Mouse (Mus musculus): ENCODE data around the gene Tnfsf13. TPM values are rescaled to one million over a fixed set of nuclear protein-coding genes. Genes with fewer than 3 reads are reported as not detected.
"Not testable (repeated sequence)": the region's sequence is repeated elsewhere in the genome, so short reads cannot be mapped to it uniquely, and the experiment has no call there.

The Tnfsf13 gene
- polyA plus RNA-seq, 1 experiment from 2014 or later, result 0.31 TPM

DNA sequence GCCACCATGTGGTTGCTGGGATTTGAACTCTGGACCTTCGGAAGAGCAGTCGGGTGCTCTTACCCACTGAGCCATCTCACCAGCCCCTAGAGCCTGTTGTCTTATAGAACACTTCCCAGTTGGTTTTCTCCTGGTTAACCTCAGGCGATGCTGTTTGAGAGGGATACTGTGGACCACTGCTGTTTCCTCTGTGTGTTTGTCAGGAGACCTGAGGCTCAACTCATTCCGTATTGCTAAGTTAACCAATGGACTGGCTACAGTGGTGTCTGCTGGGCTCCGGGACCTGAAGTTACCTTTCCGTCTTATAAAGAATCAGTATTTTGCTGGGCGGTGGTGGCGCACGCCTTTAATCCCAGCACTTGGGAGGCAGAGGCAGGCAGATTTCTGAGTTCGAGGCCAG is 17.3 kb upstream of the Tnfsf13 start:
- H3K4me2 ChIP-seq; H3K4me1 ChIP-seq; H3K4me3 ChIP-seq (replicated peaks); H3K9ac ChIP-seq; H3K9me3 ChIP-seq; ATAC-seq (ENCODE audit: insufficient read depth, low FRiP score, low read depth); H3K36me3 ChIP-seq; H3K27ac ChIP-seq; H3K27me3 ChIP-seq (replicated peaks): not testable (repeated sequence)
- WGBS, result 89% methylated on average over 10 of the region's 10 CpGs

DNA sequence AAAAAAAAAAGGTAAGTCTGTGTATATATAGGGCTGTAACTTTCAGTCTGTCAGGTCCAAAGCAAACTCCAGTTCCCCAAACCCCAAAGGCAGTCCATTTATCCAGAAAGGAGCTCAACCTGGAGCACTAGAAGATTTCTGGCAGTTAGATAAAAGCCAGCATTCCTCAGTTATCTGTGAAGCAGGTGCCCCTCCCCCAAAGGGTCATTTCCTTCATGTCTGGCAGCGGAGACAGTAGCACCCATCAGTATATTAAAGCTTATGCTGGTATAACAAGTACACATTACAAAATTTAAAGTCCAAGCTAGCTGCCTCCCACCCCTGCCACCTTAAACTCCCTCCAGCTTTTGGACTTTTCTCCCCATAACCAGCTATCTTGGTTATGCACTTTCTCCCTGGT is 14.0 kb upstream of the Tnfsf13 start:
- H3K27ac ChIP-seq, result no peak overlapping the region
- H3K4me1 ChIP-seq, result peaks cover 10% of the 10 kb centered on the region; the same call in 1 of the 2 replicates
- H3K9me3 ChIP-seq, result no peaks in the 10 kb centered on the region
- H3K9ac ChIP-seq, result no peak overlapping the region
- ATAC-seq (ENCODE audit: insufficient read depth, low FRiP score, low read depth), result no peak
- no peaks in the 10 kb centered on the region for H3K27me3 ChIP-seq (replicated peaks)
- no peak overlapping the region for H3K4me3 ChIP-seq (replicated peaks)
- no peak overlapping the region for H3K4me2 ChIP-seq
- no peaks in the 10 kb centered on the region for H3K36me3 ChIP-seq
- WGBS, result 33% methylated on average over 1 of the region's 1 CpGs

DNA sequence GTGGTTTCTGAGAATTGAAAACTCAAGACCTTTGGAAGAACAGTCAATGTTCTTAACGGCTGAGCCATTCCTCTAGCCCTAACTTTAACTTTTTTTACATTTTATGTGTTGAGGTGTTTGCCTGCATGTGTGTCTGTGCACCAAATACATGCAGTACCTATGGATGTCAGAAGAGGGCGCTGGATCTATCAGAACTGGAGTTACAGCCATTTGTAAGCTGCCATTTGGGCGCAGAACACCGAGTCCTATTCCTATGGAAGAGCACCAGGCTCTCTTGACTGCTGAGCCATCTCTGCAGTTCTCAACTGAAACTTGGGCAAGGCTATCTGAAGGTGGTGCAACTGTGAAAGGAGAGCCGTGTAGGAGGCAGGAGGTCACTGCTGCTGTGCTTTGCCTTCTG is 13.0 kb upstream of the Tnfsf13 start:
- peaks cover 10% of the 10 kb centered on the region; the same call in 1 of the 2 replicates for H3K4me1 ChIP-seq
- H3K27me3 ChIP-seq (replicated peaks), result no peaks in the 10 kb centered on the region
- WGBS, result 73% methylated on average over 5 of the region's 5 CpGs
- H3K27ac ChIP-seq, result no peak overlapping the region
- no peak for ATAC-seq (ENCODE audit: insufficient read depth, low FRiP score, low read depth)
- H3K4me3 ChIP-seq (replicated peaks), result no peak overlapping the region
- H3K36me3 ChIP-seq, result no peaks in the 10 kb centered on the region
- H3K4me2 ChIP-seq, result no peak overlapping the region
- H3K9ac ChIP-seq, result no peak overlapping the region
- no peaks in the 10 kb centered on the region for H3K9me3 ChIP-seq

DNA sequence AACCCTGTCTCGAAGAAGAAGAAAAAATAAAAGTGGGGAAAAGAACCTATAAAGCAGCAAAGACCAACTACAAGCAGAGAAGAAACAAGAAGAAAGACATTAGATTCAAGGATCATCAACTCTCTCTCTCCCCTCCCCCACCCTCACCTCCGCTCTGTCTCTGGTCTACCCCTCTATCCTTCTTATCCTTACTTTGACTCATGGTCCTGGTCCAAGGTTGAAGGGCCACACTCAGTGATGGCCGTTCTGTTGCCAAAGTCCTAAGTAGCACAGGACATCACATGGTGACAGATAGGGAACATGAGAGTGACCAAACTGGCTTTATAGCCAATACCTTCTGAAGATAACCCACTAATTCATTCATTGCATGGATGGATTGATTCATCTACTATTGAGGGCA is 11.8 kb upstream of the Tnfsf13 start:
- Histone ChIP-seq H3K4me3 (replicated peaks) (no peak overlapping the region), H3K27ac (no peak overlapping the region), H3K4me2 (no peak overlapping the region), H3K9ac (no peak overlapping the region), H3K27me3 (replicated peaks) (no peaks in the 10 kb centered on the region), H3K4me1 (peaks cover 10% of the 10 kb centered on the region; the same call in 1 of the 2 replicates), H3K36me3 (no peaks in the 10 kb centered on the region), H3K9me3 (no peaks in the 10 kb centered on the region)
- no peak for ATAC-seq (ENCODE audit: insufficient read depth, low FRiP score, low read depth)
- 89% methylated on average over 3 of the region's 3 CpGs for WGBS

DNA sequence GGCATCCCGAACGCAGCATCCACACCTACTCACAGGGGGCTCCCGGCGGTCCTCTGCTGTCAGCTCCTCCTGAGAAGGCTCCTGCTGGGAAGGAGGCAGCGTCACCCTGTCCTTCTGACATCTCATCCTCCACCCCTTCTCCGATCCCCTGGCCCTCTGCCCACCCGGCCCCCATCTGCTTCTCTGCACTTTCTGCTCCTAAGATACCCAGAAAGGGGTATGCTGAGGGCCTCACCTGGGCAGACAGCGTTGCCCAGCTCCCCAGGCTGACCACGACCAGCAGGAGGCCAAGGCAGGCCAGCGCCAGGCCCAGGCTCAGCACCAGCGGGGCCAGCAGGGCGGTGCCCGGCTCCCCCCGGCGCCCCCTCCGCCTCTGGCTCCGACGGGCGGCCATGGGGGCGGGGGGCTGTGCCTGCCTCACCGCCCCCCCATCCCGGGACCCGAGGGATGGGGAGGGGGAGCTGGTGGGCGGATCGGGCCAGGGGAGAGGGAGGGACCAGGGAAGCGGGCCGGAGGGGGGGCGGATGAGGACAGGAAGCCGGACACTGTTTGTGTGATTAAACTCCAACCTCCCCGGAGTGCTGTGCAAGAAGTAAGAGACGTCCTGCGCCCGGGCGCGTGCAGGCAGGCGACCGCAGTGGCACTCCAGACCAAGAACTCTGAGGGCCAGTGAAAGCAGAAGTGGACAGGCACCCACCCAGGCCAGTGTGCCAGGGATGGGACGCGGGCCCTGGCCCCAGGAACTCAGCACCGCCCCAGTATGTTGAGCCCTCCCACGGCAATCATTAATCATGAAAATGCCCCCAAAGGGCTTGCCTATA is 10.0 kb upstream of the Tnfsf13 start, which contains the start of the genes Tnfsf12 and Tnfsfm13:
Gene Tnfsf12 (minus strand): TSS at position 489 of the 821 bp plus-strand sequence.
Gene Tnfsfm13 (minus strand): TSS at position 738 of the 821 bp plus-strand sequence.
- peak within 1 kb of the TSS; percentile 58 for H3K9ac ChIP-seq
- 3% methylated on average over 35 of the region's 41 CpGs for WGBS
- H3K27me3 ChIP-seq (replicated peaks), result no peaks in the 10 kb centered on the region
- peak; percentile 69 for ATAC-seq (ENCODE audit: insufficient read depth, low FRiP score, low read depth)
- peak within 1 kb of the TSS; percentile 64 for H3K4me3 ChIP-seq (replicated peaks)
- H3K4me1 ChIP-seq, result peaks cover 10% of the 10 kb centered on the region; the same call in 1 of the 2 replicates
- no peaks in the 10 kb centered on the region for H3K36me3 ChIP-seq
- H3K9me3 ChIP-seq, result no peaks in the 10 kb centered on the region
- peak within 1 kb of the TSS; percentile 74 for H3K27ac ChIP-seq
- H3K4me2 ChIP-seq, result peak within 1 kb of the TSS; percentile 92

DNA sequence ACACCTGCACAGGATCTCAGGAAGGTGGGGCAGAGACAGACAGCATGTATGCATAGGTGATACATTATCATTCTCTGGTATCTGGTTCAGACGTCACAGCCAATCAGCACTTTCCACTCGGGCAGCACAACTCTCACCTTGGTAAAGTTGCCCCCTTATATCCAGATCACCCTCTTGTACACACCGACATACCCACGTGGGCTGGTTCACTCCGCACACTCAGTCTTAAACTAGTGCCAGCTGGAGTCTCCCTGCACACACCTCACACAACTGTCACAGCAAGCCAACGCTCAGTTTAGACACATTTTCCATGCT is 9.4 kb upstream of the Tnfsf13 start:
- H3K4me3 ChIP-seq (replicated peaks), result peak overlapping the region; percentile 64
- peaks cover 10% of the 10 kb centered on the region; the same call in 1 of the 2 replicates for H3K4me1 ChIP-seq
- H3K4me2 ChIP-seq, result peak overlapping the region; percentile 92
- H3K27ac ChIP-seq, result peak overlapping the region; percentile 74; the same call in 1 of the 2 replicates
- peak overlapping the region; percentile 58 for H3K9ac ChIP-seq
- no peak for ATAC-seq (ENCODE audit: insufficient read depth, low FRiP score, low read depth)
- H3K9me3 ChIP-seq, result no peaks in the 10 kb centered on the region
- H3K27me3 ChIP-seq (replicated peaks), result no peaks in the 10 kb centered on the region
- H3K36me3 ChIP-seq, result no peaks in the 10 kb centered on the region
- WGBS, result 31% methylated on average over 6 of the region's 6 CpGs

DNA sequence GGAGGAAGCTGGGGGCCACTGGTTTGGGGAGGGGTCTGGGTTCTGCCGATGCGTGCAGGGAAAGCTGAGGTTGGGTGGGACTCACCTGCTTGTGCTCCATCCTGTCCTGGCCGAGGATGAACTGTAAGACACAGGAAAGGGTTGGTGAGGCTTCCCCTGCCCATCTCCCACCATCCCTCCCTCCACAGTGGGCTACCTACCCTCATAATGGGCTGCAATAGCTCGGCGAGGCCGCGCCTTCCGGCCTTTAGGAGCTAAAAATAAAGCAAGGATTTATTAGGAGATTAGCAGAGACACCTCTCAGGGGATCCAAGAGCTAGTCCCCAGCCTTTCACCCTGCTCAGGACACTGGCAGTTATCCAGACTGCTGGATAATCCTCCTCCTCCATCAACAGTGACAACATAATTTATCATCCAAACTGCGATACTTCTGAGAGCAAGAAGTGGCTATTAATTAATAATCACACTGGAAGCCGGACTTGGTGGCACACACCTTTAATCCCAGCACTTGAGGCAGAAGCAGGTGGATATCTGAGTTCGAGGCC is 7.9 kb upstream of the Tnfsf13 start:
- no peaks in the 10 kb centered on the region for H3K9me3 ChIP-seq
- no peak for ATAC-seq (ENCODE audit: insufficient read depth, low FRiP score, low read depth)
- no peaks in the 10 kb centered on the region for H3K36me3 ChIP-seq
- H3K27me3 ChIP-seq (replicated peaks), result no peaks in the 10 kb centered on the region
- no peak overlapping the region for H3K9ac ChIP-seq
- H3K27ac ChIP-seq, result no peak overlapping the region
- no peak overlapping the region for H3K4me2 ChIP-seq
- 54% methylated on average over 11 of the region's 11 CpGs for WGBS
- no peak overlapping the region for H3K4me3 ChIP-seq (replicated peaks)
- peaks cover 10% of the 10 kb centered on the region; the same call in 1 of the 2 replicates for H3K4me1 ChIP-seq

DNA sequence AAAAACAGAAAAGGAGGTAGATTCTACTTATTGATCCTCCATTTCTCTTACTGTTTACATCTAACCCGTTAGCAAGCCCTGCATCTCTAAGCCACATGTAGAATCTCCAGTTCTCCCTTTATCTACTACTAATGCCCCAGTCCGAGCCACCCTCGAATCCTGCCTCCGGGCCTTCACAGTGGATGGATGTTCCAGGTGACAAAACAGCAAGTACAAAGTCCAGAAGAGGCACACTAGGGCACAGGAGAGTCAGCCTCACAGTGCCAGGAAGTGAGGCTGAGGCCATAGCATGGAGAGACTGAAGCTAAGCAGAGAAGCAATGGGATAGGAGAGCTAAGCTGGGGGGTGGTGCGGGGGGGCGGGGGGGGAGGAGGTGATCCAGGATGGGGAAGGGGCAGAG is 7.3 kb upstream of the Tnfsf13 start:
- no peak overlapping the region for H3K4me2 ChIP-seq
- peaks cover 10% of the 10 kb centered on the region; the same call in 1 of the 2 replicates for H3K4me1 ChIP-seq
- H3K9ac ChIP-seq, result no peak overlapping the region
- no peak overlapping the region for H3K27ac ChIP-seq
- 75% methylated on average over 6 of the region's 6 CpGs for WGBS
- no peak; the same call in 1 of the 2 replicates for ATAC-seq (ENCODE audit: insufficient read depth, low FRiP score, low read depth)
- H3K4me3 ChIP-seq (replicated peaks), result no peak overlapping the region
- no peaks in the 10 kb centered on the region for H3K27me3 ChIP-seq (replicated peaks)
- H3K36me3 ChIP-seq, result no peaks in the 10 kb centered on the region
- H3K9me3 ChIP-seq, result no peaks in the 10 kb centered on the region

DNA sequence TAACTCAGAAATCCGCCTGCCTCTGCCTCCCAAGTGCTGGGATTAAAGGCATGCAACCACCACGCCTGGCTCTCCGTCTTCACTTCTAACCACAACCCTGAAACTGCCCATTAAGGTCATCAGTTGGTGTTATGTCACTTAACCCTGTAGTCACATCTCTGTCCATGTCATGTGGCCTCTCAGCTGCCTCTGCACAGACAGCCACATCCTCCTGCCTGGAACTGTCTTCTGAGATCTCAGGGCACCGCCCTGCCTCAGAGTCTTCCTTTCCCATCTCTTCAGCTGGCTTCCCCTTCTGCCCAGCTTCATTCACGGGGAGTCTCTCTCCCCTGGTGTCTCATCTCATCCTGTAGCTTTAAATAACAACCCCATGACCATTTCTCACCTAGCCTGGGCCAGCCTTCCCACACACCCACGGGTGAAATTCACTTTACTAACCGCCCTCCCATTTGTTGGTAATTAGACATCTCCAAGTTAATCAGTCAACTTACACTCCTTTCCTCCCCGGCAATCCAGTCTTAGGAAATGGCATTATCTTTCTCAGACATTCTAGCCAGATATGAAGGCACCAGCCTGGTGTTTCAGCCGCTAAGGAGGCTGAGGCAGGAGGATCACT is 6.7 kb upstream of the Tnfsf13 start:
- Histone ChIP-seq H3K4me1 (peaks cover 10% of the 10 kb centered on the region; the same call in 1 of the 2 replicates), H3K4me2 (no peak overlapping the region), H3K4me3 (replicated peaks) (no peak overlapping the region), H3K27me3 (replicated peaks) (no peaks in the 10 kb centered on the region), H3K9me3 (no peaks in the 10 kb centered on the region), H3K36me3 (no peaks in the 10 kb centered on the region), H3K27ac (no peak overlapping the region), H3K9ac (no peak overlapping the region)
- WGBS, result 71% methylated on average over 9 of the region's 9 CpGs
- ATAC-seq (ENCODE audit: insufficient read depth, low FRiP score, low read depth), result no peak

DNA sequence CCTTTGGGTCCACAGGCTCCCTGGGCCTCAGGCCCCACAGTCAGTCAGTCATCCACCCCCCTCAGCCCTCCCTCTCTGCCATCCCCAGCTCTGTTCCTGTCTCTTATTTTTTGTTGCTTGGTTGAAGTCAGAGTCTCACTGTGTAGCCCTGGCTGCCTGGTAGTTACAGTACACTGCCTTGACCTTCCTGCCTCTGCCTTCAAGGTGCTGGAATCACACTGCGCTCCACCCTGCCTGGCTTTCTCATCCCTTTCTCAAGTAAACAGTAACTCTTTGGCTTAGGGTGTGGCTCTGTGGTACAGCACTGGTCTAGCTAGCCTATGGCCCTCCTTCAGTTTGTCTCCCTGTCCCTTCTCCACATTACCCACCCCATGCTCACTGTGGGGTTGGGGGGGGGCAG is 4.3 kb upstream of the Tnfsf13 start:
- H3K9ac ChIP-seq, result no peak overlapping the region
- H3K4me3 ChIP-seq (replicated peaks), result no peak overlapping the region
- H3K27ac ChIP-seq, result no peak overlapping the region
- H3K27me3 ChIP-seq (replicated peaks), result no peaks in the 10 kb centered on the region
- ATAC-seq (ENCODE audit: insufficient read depth, low FRiP score, low read depth), result no peak
- H3K9me3 ChIP-seq, result no peaks in the 10 kb centered on the region
- peaks cover 17% of the 10 kb centered on the region for H3K4me1 ChIP-seq
- H3K4me2 ChIP-seq, result no peak overlapping the region
- 77% methylated on average over 1 of the region's 1 CpGs for WGBS
- H3K36me3 ChIP-seq, result no peaks in the 10 kb centered on the region

DNA sequence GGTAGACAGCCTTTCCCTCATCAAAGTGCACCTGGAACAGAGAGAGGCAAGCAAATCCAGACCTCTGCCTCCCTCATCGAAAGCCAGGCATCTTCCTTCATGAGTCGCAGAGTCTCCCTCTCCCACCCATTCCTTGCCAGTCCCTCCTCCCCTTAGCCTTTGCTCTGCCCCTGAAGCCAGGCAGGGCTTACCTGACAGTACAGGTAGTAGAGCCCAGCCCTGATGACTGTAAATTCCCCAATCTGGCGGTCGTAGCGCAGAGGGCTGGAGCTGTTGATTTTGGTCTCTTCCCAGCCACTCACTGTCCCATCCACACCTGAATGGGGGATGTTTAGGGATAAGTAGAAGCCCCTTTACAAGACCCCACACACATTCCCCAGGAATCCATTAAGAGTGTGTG is 1.5 kb upstream of the Tnfsf13 start:
- WGBS, result 50% methylated on average over 5 of the region's 5 CpGs
- ATAC-seq (ENCODE audit: insufficient read depth, low FRiP score, low read depth), result no peak
- Histone ChIP-seq H3K4me2 (no peak overlapping the region), H3K36me3 (no peaks in the 10 kb centered on the region), H3K9me3 (no peaks in the 10 kb centered on the region), H3K27me3 (replicated peaks) (no peaks in the 10 kb centered on the region), H3K4me1 (peaks cover 31% of the 10 kb centered on the region), H3K4me3 (replicated peaks) (no peak overlapping the region), H3K9ac (no peak overlapping the region), H3K27ac (peak overlapping the region; percentile 27; the same call in 1 of the 2 replicates)

DNA sequence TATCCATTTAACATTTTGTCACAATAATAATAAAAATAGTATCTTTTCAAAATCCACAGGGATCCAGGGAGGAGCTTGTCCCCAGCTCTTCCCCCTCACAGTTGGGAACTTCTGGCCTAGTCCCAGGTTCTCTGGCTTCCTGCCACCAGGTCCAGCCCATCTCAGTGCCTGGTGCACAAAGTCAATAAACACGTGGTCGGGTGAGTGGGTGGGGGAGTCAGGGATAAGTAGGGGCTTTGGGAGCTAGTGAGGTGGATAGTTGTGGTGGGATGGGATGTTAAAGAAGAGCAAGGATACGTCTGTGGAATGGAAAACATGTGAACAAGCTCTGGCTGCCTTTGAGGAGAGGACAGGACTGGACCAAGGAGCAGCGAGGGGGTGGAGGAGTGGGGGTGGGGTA is 793 bp upstream of the Tnfsf13 start:
- no peaks in the 10 kb centered on the region for H3K36me3 ChIP-seq
- H3K4me3 ChIP-seq (replicated peaks), result no peak overlapping the region
- no peaks in the 10 kb centered on the region for H3K27me3 ChIP-seq (replicated peaks)
- H3K27ac ChIP-seq, result peak overlapping the region; percentile 80; the same call in 1 of the 2 replicates
- 13% methylated on average over 4 of the region's 4 CpGs for WGBS
- no peaks in the 10 kb centered on the region for H3K9me3 ChIP-seq
- H3K9ac ChIP-seq, result no peak overlapping the region
- no peak for ATAC-seq (ENCODE audit: insufficient read depth, low FRiP score, low read depth)
- peak overlapping the region; percentile 19; the same call in 1 of the 2 replicates for H3K4me2 ChIP-seq
- peaks cover 31% of the 10 kb centered on the region for H3K4me1 ChIP-seq
